Mouse (Mus musculus) layer of hippocampus, adult 11-12 months (tissue): ENCODE measurements at regions not wholly inside any gene's neighbourhood (a gene's known extent, or its start where the extent isn't known, plus 50 kb on each side); places are given as distances from the start of the nearest gene placed in this dataset.
"Not testable (repeated sequence)": the region's sequence is repeated elsewhere in the genome, so short reads cannot be mapped to it uniquely, and the experiment has no call there.

Experiments
- DNase-seq: peaks from one replicate; pipeline ENCODE4 v3.0.0; 2022; ENCODE audit warnings: low spot score

DNA sequence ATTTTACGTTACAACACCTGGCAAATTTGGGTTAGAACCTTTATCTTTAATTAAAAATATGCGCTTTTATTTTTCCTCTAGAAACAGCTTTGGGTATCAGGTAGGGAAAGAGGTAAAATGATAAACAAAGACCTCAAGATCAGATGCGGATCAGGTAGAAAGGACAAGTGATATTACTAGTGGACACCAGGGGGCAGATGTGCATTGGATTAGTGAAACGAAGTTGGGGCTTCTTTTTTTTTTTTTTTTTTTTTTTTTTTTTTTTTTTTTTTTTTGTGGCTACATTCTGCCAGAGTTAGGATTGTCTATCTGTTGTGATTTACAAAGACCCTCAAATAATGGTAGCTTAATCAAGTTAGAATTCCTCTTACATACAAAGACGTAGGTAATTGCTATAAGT, 153.8 kb downstream of the Cd109 start:
- DNase-seq = peak; percentile 13

DNA sequence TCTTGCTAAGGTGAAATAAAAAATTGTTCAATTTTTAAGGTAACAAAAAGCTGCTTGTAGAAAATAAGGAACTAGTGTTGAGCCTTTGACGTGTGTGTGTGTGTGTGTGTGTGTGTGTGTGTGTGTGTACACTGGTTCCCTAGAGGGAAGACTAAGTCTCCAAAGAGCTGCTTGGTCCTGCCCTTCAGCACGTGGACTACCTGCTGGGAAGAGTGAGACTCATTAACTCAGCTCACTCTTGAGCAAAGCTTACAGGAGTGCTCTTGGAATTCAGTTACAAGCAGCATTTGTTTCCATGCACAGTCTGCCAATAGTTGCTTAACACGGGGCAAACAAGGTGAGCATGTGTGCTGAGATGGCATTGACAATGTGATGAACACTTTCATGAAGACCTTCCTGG, 158.6 kb downstream of the Cd109 start:
- no peak for DNase-seq

DNA sequence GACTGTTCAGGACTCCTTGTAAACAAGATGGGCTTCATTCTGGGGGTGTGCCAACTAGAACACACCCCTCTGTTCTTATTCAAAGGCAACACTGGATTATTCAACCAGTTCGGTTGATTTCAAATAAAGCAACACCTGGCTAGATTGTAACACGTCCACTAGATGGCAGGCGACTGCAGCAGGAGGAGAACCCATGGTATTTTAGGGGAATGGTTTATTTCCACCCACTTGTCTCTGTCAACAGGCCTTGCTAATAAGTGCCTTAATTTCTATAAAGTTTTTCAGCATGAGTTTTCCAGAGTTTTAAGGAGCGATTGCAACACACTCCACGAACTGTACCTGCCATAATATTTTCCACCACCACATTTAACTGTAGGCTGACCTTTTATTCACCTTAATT, 160.1 kb downstream of the Cd109 start:
- peak; percentile 48 for DNase-seq

DNA sequence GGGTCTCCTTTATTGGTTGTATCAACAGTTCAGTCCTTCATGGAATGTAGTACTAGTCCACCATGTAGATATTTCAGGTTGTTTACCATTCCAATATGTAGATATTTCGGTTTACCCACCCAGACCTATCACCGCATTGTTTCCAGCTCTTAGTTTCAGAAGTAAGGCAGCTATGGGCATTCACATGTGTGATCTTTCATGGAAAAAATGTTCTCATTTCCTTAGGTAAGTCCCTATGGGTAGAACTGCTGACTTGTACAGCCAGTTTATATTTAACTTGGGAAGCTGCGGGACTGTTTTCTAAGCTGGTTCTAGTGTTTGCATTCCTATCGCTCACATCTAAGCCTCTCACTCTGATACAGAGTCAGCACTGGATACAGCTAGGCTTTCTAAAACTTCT, 165.2 kb downstream of the Cd109 start:
- no peak for DNase-seq

DNA sequence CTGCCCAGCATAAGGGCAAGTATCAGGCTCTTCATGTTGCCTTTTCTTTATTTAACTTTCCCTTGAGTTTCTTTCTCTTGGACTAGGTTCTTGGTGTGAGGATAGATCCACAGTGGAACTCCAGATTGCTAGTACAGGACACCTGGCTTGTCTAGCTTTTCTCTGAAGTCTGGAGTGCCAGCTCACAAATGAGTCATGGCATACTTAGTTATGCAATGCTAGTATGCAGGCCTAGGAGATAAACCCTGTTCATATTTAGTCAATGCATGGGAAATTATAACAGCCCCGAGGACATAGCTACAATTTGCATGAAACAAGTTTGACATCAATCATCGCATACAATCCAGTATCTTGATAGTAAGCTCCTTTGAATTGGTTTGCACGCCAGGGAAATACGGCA, 167.0 kb downstream of the Cd109 start:
- no peak for DNase-seq

DNA sequence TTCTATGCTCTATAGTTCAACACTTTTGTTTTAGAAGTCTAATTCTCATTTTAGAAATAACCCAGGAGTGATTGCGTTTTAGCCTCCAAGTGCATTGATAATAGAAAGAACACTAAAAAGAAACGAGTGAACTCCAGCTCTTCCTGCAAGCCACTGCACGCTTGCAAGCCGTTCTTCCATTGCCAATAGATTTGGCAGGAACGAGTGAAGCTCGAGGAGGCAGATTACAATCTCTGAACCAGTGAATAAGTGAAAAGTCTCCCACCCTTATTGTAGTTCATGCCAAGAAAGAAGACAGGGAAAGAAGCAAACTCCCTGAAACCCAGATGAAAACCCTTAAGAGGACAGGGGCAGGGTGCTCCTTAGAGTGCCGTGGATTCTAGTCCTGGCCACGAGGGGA, 167.5 kb downstream of the Cd109 start:
- DNase-seq = no peak

DNA sequence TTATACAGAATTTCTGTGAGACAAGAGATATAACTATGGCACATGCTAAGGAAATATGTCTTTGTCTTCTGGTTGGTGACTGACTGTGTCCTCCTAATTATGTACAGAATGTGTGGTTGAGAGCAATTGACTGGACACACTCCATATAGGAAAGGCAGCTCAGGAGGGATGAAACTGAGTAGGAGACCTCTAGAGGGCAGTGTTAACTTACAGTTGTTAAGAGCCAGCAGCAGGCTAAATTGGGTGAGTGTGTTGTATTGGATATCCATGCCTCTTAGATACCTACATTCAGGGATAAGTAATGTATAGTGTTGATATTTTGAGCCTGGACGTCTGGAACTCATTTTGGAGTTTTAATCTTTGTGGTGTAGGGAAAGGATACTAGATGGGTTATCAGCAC, 172.5 kb downstream of the Cd109 start:
- peak; percentile 56 for DNase-seq

DNA sequence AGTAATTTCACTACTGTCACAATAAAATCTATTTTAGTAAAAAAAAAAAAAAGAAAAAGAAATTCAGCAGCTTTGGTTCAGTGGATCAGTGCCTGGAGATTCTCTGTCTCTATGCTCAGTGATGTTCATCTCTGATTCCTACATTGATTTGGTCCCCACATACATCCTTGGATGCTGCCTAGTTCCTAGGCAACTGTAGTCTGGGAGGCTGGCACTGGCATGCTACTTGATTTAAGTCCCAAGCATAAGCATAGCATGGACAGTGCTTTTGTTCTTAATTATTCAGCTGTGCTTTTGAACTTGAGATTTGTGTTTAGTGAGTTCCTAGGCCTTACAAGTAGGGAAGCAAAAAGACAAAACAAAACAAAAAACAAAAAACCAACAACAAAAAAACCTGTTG, 174.4 kb downstream of the Cd109 start:
- DNase-seq = no peak

DNA sequence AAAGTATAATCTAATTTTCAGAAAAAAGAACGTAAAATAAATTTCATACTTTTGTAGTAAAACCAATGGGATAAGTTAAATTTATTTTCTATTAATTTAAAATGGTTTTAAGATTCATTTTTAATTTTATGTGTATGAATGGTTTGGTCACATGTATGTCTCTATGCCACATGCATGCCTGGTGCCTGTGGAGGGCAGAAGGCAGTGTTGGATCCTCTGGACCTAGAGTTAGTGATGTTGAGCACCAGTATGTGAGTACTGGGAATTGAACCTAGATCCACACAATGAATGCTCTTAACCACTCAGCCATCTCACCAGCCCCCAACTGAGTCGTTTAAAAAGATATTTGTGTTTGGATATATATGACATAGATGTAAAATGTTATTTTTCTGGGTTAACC, 174.8 kb downstream of the Cd109 start:
- no peak for DNase-seq

DNA sequence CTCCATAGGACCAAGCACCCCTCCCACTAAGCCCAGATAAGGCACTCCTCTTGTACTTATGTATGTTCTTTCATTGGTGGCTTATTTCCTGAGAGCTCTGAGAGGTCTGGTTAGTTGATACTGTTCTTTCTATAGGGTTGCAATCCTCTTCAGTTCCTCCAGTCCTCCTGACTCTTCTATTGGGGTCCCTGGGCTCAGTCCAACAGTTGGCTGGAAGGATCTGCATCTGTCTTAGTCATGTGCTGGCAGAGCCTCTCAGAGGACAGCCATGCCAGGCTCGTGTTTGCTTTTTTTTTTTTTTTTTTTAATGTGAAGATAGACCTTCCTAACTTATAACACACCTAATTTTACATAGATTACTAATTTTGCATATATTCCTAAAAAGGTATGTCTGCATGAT, 180.5 kb downstream of the Cd109 start:
- DNase-seq = no peak

DNA sequence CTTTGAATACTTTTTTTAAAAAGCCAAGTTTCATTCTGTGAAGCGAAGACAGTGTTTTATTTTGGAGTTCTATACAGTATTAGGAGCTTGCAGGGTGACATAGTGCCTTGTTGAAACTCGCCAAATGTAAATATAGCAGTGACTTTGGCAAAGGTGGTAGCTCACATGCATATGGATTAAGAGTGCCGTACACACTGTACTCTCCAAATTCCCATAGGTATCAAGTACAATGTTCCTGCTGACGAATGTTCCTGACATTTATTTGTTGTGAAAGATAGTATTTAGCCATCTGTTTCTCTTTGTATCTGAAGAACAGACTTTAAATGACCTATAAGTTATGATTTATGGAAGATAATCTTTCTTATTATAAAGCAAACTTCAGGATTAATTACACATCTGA, 201.9 kb downstream of the Cd109 start:
- no peak for DNase-seq

DNA sequence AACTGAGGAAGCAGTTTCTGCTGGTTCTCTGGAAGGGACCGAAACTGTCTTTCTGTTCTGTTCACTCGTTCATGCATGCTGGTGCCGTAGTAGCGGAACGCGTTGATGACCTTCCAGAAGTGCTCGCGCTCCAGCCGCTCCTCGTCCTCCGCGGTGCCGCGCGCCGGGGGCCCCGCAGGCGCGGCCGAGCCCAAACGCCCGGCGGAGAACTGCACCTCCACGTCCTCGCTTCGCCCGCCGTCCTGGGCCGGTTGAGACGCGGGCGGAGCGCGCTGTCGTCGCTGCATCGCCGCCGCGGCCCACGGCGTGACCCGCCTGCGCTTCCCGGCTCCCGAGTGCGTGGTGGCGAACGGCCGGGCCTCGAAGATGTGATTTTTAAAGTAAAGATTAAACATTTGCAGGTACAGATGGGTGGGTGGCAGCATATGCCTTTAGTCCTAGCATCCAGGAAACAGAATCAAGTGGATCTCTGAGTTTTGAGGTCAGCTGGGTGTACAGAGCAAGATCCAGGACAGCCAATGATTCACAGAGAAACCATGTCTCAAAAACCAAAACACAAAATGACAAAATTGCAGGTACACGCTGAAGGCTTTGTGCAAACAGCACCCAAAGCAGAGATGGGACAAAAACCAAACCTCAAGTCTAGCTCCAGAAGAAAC, 206.3 kb downstream of the Cd109 start:
- DNase-seq = not testable (repeated sequence)

DNA sequence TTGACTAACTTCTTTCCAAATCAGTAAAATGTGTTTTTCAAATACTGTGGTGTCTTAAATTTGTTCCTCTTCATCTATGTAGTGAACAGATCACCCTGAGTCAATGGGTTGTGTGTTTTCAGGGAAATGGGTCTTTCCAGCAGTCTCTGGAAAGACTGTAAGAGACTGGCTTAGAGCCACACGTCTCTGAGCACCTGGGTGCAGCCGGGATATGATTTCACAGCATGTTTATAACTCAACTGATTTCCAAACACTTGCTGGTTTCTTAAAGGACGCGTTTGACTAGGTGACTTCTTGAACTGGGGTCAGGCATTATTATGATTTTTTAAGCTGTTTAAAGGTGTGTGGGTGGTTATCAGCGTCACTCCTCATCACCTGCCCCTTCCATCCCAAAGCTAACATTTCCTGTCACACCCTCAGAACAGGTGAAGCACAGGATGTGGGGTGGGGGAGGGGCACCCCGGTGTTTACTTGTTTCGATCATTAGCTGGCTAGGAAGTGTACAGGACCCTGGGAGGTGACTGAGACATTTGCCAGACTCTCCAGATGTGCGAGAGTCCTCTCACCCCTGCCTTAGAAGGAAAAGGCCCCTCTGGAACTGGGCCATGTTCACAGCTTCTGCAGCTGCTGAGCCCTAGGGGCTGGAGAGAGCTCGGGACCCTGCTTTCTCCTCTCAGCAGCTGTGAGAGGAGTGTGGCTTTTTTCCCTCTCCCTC, 229.8 kb downstream of the Cd109 start:
- no peak for DNase-seq

DNA sequence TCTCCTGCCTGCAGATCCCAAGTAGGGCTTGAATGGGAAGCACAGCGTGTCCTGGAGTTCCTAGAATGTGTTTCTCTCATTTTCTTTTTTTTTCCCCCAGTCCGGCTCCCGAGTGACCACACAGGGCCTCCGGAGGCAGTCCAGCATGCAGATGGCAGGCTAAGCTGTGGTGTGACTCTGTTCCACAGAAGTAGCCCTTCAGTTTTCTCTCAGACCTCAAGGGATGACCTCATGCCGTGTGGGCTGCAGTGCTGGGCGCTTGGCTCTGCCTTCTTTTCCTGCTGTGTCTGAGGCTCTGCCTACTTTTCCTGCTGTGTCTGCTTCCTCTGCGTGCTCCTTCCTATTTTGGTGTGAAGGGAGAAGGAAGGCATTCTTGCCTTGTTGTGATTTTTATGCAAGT, 230.8 kb downstream of the Cd109 start:
- no peak for DNase-seq

DNA sequence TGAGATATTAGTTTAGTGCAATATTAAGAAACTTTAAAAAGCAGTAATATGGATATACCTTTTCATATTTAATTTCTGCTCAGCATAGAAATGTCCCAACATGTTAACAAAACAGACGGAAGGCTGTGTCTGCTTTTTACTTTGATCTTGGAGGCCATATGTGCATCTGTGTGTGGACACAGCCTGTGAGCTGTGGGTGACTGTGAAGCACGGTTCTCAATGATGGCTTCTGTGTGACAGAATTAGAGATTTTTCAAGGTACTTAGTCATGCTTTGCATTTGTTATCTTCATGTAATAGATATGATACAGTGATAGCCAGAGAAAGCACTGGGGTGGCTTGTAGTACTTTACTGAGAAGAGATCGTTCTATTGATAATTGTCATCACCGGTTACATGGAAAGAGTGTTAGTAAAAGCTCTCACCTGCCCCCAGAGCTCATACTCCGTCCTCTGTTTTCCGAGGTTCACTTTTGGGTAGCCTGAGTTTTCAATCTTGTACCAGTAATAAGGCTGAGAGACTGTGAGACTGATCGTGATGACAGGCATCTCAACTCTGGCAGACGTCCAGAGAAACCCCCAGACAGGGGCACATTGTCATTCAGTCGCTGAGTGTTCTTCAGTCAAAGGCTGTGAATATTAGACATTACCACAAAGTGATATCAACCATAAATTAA, 232.7 kb downstream of the Cd109 start:
- DNase-seq = no peak

DNA sequence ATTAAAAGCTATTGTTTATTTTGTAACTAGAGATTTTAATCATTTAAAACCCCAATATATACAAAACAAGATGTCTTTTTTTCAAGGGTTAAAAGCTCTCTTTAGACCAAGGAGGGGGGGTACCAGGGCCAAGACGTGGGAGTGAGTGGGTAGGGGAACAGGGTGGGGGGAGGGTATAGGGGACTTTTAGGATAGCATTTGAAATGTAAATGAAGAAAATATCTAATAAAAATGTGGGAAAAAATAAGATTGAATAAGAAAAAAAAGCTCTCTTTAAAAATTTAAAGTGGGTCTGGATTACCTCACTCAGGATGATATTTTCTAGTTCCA, 233.2 kb downstream of the Cd109 start:
- DNase-seq = not testable (repeated sequence)

DNA sequence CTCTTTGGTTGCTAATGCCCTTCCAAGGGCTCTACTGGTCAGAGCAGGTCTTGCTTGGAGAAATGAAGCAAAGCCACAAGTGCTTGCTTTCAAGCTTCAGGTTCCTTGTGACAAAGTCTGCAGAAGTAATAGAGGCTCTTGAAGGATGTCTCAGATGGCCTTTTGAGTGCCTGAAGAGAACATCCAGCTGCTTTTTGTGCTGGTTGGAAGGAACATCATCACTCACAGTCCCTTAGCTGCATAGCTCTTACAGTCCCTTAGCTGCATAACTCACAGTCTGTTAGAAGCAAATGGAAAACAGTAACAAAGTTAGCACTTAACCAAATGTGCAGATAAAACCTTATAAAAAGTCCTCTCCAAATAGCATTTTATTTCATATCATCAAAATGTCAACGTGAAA, 241.6 kb downstream of the Cd109 start:
- DNase-seq = no peak

DNA sequence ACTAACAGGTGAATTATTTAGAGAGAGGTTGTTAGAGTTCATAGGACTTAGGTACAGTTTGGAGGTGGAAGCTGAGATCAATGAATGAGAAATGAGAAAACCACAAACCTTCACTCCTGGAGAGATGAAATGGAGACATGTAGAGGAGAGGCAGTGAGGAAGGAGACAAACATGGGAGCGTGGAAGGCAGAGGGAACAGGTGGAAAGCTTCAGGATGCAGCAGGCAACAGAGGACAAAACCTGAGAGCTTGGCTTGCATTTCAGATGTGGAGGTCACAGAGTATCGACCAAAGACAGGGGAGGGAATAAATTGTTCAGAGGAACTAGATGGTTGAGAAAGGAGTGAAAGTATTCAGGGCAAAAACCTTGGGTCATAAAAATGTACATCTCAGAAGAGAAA, 244.6 kb downstream of the Cd109 start:
- DNase-seq = no peak

DNA sequence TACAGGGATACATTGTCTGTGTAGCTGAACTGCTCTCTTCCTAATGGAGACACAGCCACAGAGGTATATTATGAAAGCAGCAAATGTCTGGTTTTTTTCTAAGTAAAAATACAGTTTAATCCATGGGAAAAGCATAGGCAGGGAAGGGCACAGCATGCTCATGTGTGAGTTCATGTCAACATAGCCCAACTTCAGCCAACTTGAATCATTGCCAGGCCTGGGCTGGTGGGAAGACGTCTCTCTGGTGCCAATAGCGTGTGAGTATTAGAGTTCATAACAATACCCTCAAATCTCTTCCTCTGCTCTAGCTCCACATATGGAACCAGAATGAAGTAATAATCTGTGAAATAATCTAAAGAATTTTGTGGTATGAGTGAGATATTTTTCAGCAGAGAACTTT, 257.2 kb downstream of the Cd109 start:
- no peak for DNase-seq

DNA sequence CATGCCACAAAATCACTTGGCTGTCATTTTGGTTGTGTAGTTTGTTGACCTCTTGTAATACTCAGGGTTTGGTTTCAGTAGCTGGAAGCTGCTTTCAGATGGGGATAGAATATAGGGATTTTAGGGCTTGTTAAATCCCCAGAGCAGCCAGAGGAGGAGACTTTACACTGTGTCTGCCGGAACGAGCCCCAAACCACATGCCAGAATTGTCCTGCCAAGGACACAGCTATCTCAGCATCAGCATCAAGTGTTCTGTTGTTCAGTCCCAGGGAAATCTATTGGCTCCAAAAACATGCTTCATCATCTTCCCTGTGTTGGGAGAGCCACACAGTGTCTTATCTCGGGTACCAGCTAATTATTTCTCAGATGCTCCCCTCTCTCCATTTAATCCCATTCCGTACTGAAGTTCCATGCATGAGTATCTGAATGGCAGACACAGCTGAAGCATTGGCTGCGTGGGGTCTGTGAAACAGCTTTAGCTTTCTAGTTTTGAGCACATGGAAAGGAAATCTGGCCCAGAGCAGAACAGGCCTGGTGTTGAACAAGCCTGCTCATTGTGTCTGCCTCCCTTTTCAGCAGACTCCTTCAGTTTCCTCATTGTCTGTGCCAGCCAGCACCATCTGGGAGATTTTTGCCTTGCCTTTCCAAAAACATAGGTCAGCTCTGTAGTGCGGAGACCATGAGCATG, 264.8 kb downstream of the Cd109 start:
- peak; percentile 65 for DNase-seq

DNA sequence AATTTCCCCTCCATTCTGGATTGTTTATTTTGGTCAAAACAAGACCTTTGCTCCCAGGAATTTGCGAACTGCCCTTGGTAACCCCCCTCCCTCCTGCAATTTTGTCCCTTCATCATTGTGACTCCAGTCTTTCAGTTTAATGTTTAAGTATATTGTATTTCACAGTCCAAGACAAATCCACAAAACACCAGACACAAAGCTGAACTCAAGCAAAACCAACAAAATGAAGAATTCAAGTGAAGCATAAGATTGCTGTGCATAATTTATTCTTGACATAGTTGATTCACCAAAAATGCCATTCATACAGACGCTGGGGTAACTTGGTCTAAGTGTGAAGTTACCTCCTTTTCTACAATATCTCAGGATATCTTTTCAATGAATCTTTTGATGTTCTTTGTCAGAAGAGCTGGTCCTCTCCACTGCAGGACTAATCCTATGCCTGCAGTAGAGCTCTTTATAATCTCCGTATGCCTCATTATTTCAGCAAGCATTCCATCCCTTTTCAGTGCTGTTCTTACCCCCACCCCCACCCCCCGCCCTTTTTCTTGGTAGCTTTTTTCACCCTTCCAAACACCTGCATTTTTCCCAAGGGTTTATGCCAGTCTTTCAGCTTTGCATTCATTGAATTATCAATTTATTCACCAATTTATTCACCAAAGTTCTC, 265.4 kb downstream of the Cd109 start:
- DNase-seq = no peak

DNA sequence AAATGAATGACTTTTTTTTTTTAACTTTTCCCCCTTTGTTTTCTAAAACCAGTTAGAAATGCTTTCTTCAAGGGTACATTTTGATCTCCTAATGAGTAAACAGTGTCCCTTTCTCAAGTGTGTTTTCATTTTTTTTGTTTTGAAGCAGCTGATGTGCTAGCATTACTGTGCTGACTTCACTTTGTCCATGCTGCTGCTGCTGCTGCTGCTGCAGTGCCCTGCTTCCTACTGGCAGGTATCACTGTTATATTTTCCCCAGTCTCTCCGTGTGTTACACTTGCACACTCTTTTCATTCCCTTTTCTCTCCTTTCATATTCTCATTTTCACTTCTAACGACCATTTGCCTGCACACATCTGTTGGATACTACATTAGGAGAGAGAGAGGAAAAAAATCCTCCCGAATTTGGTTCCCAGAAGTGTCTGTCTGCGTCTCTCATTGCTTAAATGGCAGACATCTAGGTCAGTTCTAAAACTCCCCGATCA, 266.0 kb downstream of the Cd109 start:
- DNase-seq = no peak
